Mouse (Mus musculus) frontal cortex, adult 2 months (tissue): Measurements from ENCODE around the gene Sod3. TPM values are rescaled to one million over a fixed set of nuclear protein-coding genes. Genes with fewer than 3 reads are reported as not detected.

Source experiments
- DNase-seq, 2 experiments: peaks; one replicate each; pipeline ENCODE4 v3.0.0; 2022; ENCODE audit warnings: low spot score in 1 of 2; ENCODE audit errors: extremely low spot score in 1 of 2
- polyA plus RNA-seq: library from polyadenylated mRNA; depleted of rRNA; stranded (reverse); fragments of >200 nt; gene quantifications from 2 replicates; pipeline ENCODE4 v1.2.3, GENCODE M21; 2012; rRNA removed

Gene Sod3
- polyA plus RNA-seq, 1 experiment: 12.1 TPM

- peak in 1 of 2 experiments; percentile 35 for DNase-seq
Observed at GRCm38 (mm10) chr5:52370901-52371300, 7.3 kb downstream of the Sod3 start.

DNA sequence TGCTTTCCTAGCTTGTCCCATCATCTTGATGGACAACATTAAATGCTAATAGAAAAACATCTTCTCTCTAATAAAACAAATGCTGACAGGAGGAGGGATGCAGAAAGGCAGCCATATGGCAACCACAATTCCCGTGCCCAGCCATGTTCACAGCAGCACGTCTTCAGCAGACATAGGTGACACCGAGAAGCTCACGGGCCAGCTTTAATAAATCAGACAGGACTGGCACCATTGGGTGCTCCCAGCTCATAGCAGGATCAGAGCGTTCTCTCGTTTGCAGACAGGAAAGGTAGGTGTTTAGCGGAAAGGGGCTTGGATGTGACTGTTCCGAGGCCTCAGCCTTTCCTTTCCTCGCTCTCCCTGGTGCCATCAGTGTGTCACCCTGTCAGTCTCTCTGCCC is 12.3 kb downstream of the Sod3 start:
- DNase-seq: no peak

GRCm38 (mm10) chr5:52382837-52383236 is 19.2 kb downstream of the Sod3 start:
- DNase-seq: no peak

DNA sequence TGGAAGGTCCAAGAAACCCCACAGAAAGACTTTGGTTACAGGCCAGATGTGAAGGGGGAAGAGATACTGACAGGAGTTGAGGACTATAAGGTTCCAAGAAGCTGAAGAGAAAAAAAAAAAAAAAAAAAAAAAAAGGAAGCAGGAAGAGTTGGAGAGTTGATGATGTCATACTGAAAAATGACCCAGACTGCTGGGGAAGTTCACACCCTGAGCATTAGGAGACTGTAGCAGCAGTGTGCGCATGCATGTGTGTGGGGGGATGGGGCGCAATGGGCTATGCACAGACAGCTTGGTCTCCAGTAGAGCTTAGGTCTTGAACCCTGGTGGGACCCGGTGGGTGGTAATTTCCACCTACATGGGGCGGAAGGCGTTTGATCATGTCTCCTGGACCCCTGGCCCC is 20.2 kb downstream of the Sod3 start:
- no peak for DNase-seq

DNA sequence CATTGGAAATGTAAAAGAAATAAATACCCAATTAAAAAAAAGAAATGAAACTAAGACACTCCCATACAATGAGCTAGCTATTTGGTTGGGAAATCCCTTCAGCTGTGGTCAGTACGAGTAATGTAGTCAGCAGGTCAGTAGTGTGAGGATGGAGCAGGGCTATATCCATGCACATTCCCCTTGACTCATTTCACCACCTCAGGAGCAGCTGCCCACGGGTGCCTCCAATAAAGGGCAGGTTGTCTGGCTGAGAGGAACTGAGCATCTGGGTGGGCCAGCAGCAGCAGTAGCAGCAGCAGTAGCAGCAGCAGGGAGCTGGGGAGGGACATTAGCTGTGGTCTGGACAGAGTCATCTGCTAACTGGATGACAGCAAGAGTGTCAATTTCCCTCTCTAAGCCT is 22.4 kb downstream of the Sod3 start:
- no peak for DNase-seq

- peak; percentile 52 to 63 for DNase-seq
Observed at GRCm38 (mm10) chr5:52388092-52388749, 24.6 kb downstream of the Sod3 start.

- peak; percentile 53 to 70 for DNase-seq
Observed at GRCm38 (mm10) chr5:52390381-52390780, 26.8 kb downstream of the Sod3 start.

- DNase-seq: peak; percentile 48 to 73
Observed at GRCm38 (mm10) chr5:52391471-52391870, 27.9 kb downstream of the Sod3 start.

DNA sequence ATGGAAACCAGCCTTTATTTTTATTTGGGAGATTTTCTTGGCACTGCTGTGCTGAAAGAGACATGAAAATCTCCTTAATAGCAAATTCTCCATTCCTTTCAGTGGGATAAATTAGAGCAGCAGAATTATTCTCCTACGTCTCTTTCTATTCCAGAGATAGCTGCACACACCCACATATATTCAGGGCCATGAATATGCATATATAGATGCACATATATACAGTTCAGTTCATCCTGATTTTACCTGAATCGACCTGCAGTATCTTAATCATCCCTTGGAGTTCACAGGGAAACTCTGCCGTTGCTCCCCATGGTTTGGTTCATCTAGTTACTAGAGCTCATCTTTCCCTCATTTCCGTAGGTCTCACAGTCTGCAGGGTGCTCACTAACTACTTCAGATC is 30.2 kb downstream of the Sod3 start:
- peak in 1 of 2 experiments; percentile 32 for DNase-seq

DNA sequence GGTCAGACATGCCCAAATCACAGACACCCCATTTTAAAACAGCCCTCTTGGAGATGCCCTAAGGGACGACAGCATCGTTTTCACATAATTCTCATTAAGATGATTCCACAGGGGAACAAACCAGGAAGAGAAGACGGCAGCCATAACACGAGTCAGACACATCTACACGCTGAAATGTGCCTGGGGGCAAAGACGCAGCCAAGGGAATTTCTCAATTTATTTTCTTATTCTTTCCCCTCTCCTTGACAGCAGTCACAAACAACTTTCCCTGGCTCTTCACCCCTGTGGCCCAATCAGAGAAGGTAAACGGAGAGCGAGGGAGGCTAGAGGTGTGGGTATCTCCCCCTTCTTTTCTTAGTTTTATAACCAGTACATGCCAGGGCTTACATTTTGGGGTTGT is 40.8 kb downstream of the Sod3 start:
- DNase-seq: no peak

- no peak for DNase-seq
Observed at GRCm38 (mm10) chr5:52408668-52409315, 45.2 kb downstream of the Sod3 start.

- DNase-seq: no peak
Observed at GRCm38 (mm10) chr5:52410197-52410596, 46.6 kb downstream of the Sod3 start.

- DNase-seq: no peak
Observed at GRCm38 (mm10) chr5:52411567-52411966, 48.0 kb downstream of the Sod3 start.

- DNase-seq: no peak
Observed at GRCm38 (mm10) chr5:52415193-52415592, 51.6 kb downstream of the Sod3 start.

DNA sequence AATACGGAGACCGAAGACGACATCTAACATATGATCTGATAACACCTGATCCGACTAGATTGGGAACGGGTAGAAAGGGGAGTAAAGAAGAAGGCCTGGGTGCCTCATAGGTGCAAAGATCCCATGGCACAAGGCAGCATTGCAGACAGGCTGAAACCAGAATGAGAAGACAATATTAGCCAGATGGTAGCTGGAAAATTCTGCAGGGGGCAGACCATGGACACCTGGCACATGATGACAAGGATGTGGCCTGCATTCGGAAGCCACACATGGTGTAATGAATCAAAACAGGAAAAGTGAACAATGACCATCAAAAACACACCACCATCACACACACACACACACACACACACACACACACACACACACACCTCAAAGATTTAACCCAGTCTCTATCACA is 52.3 kb downstream of the Sod3 start:
- DNase-seq: no peak

DNA sequence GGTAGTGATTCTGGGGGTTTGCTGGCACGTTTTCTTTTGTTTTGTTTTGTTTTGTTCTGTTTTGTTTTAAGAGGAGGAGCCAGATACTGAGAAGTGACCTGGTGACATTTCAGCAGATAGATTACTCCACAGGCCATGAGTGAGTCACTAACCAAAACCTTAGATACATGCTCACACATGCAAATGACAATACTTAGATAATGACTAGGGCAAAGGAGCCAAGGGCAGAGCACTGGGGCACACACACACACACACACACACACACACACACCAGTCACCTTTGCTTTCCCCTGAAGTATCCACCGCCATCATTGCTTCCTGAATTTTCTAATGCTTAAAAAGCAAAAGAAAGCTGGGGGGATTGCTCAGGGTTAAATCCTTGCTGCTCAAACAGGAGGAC is 52.9 kb downstream of the Sod3 start:
- no peak for DNase-seq

Other genes starting within 250 kb of the Sod3 start
- 92.1 and 98.2 TPM in 2 replicates for gene Dhx15, start 173.3 kb upstream of the Sod3 start, polyA plus RNA-seq
- 32.8 and 41.8 TPM in 2 replicates for gene Ccdc149, start 107.7 kb downstream of the Sod3 start, polyA plus RNA-seq
- gene Lgi2, start 202.7 kb downstream of the Sod3 start, polyA plus RNA-seq: 21.3 and 22.5 TPM in 2 replicates